Mouse (Mus musculus) spleen, adult 10 weeks (tissue): ENCODE data around the gene Plbd1. TPM values are rescaled to one million over a fixed set of nuclear protein-coding genes. Genes with fewer than 3 reads are reported as not detected.

Source experiments
- polyA plus RNA-seq: library from polyadenylated mRNA; stranded (reverse); fragments of 350-450 nt; fragmentation: Illumina TruSeq; extraction: RNeasy Lipid Tissue Mini Kit (QIAGEN cat#74804); gene quantifications from one replicate; pipeline ENCODE4 v1.2.3, GENCODE M21; 2015; ENCODE audit warnings: low replicate concordance; ENCODE audit not compliant: insufficient read depth

Gene Plbd1
- polyA plus RNA-seq, result 304 TPM

DNA sequence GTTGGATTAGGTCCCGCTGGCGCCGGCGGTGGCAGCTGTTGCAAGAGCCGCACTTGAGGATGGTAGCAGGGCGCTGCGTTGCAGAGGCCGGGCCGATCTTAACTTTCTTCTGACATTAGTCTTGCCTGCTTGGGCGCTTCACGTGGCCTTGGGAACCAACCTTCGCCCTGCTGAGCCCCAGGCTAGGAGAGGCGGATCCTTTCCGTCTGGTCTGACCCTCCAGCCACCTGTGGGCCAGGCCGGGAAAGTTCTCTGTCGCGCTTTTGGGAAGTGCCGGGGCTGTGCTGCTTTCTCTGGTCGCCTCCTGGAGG is at the start of gene Plbd1:
Gene Plbd1 (minus strand): TSS at position 223 of the 311 bp plus-strand sequence.

Other genes starting within 250 kb of the Plbd1 start
- not detected for gene E330021D16Rik, start 246.4 kb downstream of the Plbd1 start, polyA plus RNA-seq
- 96.1 TPM for gene Atf7ip, start 155.8 kb downstream of the Plbd1 start, polyA plus RNA-seq
- gene Gucy2c, start 119.8 kb upstream of the Plbd1 start, polyA plus RNA-seq, result 0.39 TPM
- 0.28 TPM for gene Hist4h4, start 142.5 kb upstream of the Plbd1 start, polyA plus RNA-seq
- 22.0 TPM for gene H2afj, start 146.3 kb upstream of the Plbd1 start, polyA plus RNA-seq
- 2.9 TPM for gene BC049715, start 165.7 kb upstream of the Plbd1 start, polyA plus RNA-seq
- 73.6 TPM for gene Wbp11, start 166.3 kb upstream of the Plbd1 start, polyA plus RNA-seq
- gene Smco3, start 173.5 kb upstream of the Plbd1 start, polyA plus RNA-seq, result not detected
- 8.5 TPM for gene Art4, start 195.8 kb upstream of the Plbd1 start, polyA plus RNA-seq
- gene Mgp, start 213.9 kb upstream of the Plbd1 start, polyA plus RNA-seq, result 31.9 TPM